Mouse (Mus musculus): Measurements from ENCODE around the gene Rgs7. TPM values are rescaled to one million over a fixed set of nuclear protein-coding genes. Genes with fewer than 3 reads are reported as not detected.

Gene Rgs7
- total RNA-seq, 2 experiments from 2014 or later = 2.1 to 2.6 TPM

DNA sequence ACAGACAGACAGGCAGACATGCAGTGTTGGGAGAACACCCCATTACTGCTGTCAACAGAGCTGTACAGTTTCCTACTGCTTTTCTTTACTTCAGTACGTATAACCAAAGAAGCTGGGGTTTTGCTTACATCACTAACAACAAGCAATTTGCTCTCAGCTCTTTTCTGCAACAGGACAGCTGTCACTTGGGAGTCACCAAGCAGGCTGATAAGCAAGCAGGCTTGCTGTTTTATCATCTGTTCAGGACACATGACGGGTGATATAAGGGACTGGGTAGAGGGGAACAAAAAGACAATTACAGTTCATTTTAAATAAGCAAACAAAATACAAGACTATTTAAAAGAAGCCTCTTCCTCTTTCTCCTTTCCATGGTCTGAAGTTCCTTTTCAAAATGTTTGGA is 289.4 kb downstream of the Rgs7 start:
- no peak for DNase-seq (ENCODE audit: low spot score)
- intact Hi-C loops (cut with DNase I) = no loop called here

DNA sequence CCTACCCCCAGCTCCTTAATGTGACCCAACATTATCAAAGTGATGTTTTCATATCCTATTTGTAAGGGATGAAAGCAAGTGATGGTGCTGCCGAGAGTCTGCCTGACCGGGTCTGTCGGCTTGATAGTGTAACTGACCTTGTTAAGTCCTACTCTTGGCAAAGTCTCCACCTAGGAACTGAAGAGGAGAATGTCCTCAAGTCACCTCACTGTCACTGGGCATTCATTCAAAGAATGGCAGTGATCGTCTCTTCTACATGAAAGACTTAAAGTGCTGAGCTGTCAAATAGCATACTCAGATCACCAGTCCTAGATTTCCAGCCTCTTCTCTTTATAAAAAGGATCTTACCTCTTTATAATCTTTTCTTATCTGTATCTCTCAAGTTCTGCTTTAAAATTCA is 293.4 kb downstream of the Rgs7 start:
- no peak for DNase-seq (ENCODE audit: low spot score)
- intact Hi-C loops (cut with DNase I) = no loop called here

DNA sequence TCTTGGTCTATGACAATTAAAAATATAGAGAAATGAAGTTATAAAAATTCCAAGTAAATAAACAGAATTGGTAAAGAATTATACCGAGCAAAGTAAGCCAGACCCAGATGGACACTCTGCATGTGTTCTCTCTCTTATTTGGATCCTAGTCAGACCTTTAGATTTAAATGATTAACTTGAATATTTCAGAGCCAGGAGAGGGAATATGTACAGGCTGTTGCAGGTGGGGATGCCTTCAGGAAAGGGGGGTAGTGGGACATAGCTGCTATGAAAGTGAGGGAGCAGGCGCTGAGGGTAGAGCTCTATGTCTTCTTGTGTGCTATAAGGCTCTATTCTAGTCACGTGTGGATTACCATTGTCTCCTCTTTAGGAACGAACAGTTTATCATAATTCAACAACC is 296.5 kb downstream of the Rgs7 start:
- intact Hi-C loops (cut with DNase I) = no loop called here
- no peak for DNase-seq (ENCODE audit: low spot score)

DNA sequence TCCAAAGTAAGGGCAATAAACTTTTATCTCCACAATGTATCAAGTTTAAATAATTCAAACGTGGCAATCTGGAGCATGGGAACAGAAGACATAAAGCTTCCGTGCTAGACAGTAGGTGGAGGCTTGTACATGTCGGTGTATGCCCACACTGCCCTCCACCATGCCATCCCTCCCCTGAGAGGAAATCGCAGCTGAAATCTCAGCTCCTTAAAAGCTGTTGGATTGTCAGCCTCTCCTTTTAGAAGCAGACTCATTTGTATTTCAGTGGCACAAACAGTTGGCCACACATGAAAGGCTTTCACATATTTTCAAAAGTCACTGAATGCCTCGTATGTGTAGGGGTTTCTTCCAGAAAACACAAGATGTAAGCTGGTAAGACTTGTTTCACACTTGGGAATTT is 304.1 kb downstream of the Rgs7 start:
- intact Hi-C loops (cut with DNase I) = no loop called here

DNA sequence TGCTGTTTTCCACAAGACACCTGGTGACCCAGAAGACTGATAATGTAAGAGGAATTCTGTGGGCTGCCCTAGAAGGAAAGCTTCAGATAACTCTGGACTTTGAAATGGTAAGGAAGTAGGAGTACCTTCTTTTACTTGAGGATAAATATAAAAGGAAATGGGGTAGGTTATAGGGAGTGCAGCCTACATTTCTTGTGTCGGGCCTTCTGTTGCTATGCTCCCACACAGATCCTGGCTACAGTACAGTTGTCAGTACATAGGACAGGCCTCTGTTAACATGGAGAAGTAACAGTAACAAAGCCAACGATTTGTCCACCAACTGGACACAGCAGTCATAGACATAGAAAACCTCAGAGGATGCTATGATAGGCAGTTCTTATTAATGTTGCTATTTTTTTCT is 307.1 kb downstream of the Rgs7 start:
- DNase-seq (ENCODE audit: low spot score) = no peak
- intact Hi-C loops (cut with DNase I) = no loop called here

More for the DNA sequence above, 304.1 kb downstream of the Rgs7 start:
- no peak for DNase-seq (ENCODE audit: low spot score)

DNA sequence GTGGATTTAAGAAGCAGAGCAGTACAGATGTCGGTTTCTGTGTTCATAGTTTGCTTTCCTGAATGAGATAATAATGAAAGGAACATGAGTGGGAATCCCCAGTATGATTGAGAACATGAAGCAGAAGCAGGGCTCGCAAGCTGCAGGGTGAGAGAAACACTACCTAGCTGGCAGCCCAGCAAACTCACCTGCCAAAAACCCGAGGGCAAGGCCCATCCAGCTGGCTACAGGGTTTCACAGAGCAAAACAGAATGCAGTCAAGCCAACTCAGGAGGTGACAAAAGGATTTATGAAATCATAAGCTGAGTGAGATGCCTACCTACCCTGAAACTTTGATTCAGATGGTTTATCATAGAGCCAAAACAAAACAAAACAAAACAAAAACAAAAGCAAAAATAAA is 307.6 kb downstream of the Rgs7 start:
- no peak for DNase-seq (ENCODE audit: low spot score)
- intact Hi-C loops (cut with DNase I) = no loop called here

DNA sequence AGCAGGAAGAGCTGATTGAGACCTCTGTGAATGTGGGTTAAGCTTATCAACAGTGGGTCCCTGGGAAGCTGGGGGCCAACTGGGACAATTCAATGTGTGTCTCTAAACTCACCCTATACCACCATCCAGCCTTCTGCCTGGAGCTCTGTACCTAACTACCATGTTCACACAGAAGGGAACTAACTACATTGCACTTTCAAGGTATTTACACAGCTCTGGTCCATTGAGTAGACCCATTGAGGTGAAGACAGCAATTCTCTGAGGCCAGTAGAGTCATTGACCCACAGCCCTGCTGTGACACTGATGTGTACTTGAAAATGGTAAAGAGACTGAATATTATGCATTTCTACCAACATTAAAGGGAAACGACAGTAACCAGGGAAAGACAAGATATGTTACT is 313.6 kb downstream of the Rgs7 start:
- intact Hi-C loops (cut with DNase I) = no loop called here
- DNase-seq (ENCODE audit: low spot score) = no peak

DNA sequence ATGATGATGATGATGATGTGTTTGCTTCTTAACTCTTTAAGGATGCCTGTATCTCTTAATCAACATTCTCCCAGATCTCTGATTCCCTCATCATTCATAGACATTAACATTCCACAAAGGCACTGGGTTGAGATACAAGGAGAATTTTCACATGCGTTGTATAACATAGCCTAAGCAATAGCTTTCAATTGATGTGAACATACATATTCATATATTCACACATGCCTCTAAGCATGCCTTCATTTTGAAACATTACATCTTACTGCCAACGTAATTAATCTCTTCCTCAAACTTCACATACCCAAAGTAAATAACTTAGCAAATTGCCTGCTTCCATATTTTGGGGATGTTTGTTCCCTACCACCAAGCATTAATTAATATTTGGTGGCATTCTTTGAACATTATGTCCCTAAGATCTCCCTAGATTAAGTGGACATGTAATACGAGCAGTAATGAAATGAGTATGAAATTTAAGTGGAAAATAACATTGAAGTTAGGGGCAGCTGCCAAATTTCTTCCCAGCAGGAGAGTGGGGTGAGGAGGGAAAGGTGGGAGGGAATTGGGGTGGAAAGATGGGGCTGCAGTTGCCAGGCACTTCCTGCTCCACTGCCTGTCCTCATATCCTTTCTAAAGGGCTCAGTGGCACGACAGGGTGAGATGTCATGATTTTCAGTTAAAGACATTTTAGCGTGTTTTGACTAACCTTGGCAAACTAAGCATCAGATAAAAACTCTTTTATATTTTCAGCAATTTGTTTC is 317.2 kb downstream of the Rgs7 start:
- DNase-seq (ENCODE audit: low spot score) = no peak
- intact Hi-C loops (cut with DNase I) = no loop called here

DNA sequence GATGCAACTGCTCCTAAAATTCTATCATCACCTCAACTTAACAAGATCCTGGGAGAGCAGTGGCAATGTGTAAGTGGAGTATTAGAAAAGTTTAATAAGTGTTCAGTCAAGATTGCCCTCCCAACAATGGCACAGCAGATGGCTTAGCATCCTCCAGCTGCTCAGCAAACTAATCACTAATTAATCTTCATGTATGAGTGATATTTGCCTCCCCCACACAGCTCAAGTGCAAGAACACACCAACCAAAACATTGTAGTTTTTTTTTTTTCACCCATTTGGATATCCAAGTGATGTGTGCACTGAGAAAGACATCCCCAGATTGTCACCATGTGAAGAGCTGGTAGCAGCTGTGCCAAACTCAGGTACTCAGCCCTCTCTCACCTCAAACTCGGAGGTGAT is 336.8 kb downstream of the Rgs7 start:
- intact Hi-C loops (cut with DNase I) = no loop called here
- DNase-seq (ENCODE audit: low spot score) = no peak

DNA sequence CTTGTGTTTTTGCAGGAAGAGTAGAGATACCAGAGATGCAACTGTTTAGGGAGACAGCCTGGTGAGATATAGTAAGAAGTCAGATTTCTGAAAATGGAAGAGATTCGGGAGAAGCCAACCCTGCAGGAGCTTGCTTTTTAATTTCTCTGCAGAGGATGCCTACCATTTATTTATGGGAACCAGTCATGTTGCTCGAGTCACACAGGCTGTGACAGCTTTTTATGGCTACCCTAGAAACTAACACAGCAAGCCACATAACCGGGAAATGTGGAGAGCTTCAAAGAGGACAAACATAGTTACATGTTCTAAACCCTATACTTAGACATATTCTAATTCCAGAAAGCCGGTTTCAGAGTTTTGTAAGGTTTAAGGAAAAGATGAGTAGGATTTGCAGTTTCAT is 349.2 kb downstream of the Rgs7 start:
- intact Hi-C loops (cut with DNase I) = no loop called here

DNA sequence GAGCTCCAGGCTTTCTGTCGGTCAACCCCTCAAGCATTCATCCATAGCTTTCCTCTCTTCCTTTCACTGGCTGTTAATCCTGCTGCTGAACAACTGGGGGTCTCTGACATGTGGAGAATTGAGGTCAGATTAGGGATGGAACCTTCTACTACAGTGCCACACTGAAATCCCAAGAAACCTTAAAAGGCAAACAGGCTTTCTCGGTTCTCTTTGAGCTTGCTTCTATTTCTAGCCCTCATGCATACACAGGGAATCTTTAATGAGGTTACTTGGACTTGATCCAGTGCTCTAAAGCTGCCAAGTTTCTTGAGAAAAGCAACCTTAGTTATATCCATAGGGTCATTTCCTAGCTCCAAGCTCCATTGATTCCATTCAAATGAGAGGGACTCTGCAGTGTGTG is 363.8 kb downstream of the Rgs7 start:
- DNase-seq (ENCODE audit: low spot score) = no peak
- intact Hi-C loops (cut with DNase I) = no loop called here

More for the DNA sequence above, 349.2 kb downstream of the Rgs7 start:
- no peak for DNase-seq (ENCODE audit: low spot score)

DNA sequence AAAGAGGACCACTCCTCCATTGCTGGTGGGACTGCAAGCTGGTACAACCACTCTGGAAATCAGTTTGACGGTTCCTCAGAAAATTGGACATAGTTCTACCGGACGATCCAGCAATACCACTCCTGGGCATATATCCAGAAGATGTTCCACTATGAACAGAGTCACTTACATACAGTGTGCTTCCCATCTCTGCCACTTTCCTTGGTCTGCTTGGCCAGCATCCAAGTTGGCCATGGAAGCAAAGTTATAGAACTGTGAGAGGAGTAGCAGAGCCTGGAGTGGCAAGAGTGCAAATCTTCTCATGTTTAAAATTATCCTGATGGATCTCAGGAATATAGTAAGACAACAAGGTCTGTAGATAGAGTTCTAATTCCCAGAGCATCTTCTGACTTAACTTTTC is 367.9 kb downstream of the Rgs7 start:
- intact Hi-C loops (cut with DNase I) = no loop called here
- no peak for DNase-seq (ENCODE audit: low spot score)

DNA sequence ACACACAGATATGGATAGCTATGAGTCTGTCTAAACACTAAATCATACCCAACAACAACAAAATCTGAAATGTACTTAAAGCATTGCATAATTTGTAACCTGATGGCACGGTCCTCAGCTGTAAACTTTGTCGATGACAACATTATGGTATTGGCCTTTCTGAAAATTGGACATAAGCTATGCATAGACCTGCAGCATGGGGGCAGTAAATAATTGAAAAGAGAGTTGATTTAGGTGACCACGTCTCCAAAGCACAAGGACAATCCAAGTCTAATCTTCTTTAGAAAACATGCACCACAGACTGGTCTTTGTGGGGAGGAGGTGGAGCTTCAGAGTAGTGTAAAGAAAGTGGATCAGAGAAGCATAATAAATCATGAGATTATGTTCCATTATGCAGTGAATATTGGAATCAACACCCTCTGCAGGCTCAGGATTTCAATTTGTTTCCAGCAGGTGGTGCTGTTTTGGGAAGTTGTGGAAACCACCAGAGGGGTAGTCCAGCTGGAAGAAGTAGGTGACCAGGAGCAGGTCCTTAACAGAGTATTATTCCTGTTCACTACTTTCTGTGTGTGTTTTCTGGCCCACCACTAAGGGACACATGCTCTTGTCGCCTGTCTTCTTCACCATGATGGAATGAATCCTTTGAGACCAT is 373.3 kb downstream of the Rgs7 start:
- DNase-seq (ENCODE audit: low spot score) = no peak
- intact Hi-C loops (cut with DNase I) = loop anchor here (10.0 kb wide), 1 partner anchor 476 kb away; no protein-coding TSS in a partner anchor

DNA sequence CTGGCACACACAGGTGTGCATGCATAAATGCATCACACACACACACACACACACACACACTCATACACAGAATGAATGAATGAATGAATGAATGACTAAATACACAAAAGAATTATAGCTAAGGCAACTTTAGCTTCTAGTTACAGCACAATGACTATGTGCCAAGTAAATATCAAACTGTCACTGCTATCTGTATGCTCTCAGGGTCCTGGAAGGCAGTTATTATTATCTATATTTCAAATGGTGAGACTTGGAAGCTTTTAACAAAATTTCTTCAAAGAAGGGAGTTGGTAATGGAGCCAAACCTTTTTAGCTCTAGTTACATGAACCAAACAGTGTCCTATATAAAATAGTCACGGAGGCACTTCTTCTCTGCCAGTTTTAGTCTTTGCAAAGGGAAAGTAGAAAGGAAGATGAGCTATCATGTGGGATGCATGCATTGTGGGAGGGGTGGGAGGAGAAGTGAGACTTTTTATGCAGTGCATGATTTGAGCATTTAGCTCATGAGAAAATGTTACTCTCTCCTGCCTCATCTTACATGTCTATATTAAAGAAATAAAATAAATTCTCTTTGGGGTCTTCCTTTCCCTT is 383.9 kb downstream of the Rgs7 start:
- no peak for DNase-seq (ENCODE audit: low spot score)
- intact Hi-C loops (cut with DNase I) = no loop called here

DNA sequence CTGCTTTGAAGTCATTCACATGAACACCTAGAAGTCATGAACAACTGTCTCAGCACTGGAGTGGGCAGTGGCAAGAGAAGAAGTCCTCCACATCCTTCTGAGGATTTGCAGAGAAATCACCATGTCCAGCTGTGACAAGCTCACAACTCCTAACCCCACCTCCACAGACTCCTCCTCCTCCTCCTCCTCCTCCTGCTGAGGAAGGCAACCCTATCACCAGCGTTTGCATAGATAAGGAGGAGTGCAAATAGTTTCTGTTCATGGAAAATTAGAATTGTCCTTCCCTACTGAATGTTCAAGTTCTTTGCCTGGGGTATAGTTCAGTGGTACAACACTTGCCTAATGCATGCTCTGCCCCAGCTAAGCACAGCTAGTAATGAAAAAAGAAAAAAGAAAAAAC is 386.0 kb downstream of the Rgs7 start:
- no peak for DNase-seq (ENCODE audit: low spot score)
- intact Hi-C loops (cut with DNase I) = no loop called here

DNA sequence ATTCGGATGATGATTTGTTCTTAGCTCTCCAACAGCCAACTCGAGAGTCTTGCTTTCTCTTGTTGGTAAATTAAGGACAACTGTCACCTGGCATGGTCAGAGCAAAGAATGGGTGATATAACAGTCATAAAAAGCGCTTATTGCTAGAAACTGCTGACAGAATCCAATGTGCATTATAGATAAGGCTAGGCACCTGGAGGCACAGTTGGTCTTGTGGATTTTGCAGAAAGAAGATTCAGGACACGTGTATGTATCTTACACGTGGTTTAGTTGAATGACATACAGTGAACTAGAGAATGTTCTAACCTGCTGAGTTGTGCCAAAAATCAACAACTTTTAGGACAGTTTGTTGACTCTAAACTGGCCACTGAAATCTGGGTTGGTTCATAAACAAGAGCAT is 386.9 kb downstream of the Rgs7 start:
- no peak for DNase-seq (ENCODE audit: low spot score)

DNA sequence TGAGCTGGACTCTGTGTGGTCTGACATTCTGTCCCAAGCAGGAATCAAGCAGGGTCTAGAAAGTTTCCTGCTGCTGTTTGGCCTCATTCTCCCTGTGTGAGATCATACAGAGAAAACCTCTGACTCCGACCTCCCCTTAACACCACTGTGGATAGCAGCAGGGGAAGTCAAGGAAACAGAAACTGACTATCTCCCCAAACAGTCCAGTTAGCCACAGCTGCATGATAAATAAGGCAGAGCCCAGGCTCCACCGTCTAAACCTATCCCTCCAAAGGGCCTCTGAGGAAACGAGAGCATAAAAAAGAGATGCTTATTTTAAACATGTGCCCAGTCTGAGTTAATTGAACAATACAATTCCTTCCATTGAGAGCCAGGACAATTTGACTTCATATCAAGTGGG is 395.3 kb downstream of the Rgs7 start:
- intact Hi-C loops (cut with DNase I) = no loop called here
- no peak for DNase-seq (ENCODE audit: low spot score)

More for the DNA sequence above, 386.9 kb downstream of the Rgs7 start:
- intact Hi-C loops (cut with DNase I) = no loop called here

DNA sequence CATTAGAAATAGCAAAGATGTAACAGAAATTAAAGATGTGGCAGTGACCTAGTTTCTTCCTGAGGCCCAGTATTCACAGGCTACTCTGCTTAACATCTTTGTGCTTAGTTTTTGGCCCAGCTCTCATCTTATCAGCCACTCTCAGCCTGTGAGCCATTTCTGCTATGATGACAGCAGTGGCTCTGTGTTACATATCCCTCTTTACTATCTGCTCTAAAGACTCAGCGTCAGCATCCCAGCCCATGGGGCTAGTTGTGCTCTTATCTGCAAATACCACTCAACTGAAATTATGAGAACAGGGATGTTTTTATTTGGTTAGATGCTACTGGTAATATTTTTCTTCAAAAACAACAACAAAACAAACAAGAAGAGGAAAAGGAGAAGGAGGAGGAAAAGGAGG is 410.2 kb downstream of the Rgs7 start:
- DNase-seq (ENCODE audit: low spot score) = no peak

DNA sequence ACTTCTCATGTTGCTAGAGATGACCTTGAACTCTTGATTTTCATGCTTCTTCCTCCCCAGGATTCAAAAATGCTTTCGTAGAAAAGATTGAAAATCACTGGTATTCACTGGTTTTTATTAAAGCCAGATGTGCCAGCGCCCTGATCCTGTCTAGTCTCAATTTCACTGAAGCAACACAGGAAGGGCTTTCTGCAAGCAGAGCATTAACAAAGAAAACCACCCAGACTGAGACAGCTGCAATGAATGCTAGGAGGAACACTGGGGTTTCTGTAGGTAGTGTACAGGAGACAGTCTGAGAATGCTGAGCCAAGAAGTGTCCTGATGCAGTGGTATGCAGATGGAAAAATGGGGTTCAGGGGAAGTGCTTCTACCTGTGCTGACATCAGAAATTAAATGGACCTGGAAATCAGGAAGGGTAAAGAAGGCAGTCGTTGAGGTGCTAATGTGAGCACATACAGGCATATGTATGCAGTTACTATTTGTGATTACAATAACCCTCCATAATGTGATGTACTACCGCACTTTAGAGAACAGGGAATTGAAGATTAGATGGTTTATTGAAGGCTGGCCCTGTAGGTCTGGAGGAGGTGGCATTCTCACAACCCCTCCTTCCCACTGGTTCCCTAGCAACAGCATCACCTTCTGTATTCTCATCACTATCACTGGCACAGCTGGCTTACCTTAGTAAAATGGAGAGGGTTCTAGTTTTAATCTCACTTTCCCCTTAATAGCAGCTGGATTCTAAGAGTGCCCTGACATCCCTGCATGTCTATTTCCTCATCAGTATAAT is 412.3 kb downstream of the Rgs7 start:
- intact Hi-C loops (cut with DNase I) = no loop called here

More for the DNA sequence above, 410.2 kb downstream of the Rgs7 start:
- intact Hi-C loops (cut with DNase I) = no loop called here

DNA sequence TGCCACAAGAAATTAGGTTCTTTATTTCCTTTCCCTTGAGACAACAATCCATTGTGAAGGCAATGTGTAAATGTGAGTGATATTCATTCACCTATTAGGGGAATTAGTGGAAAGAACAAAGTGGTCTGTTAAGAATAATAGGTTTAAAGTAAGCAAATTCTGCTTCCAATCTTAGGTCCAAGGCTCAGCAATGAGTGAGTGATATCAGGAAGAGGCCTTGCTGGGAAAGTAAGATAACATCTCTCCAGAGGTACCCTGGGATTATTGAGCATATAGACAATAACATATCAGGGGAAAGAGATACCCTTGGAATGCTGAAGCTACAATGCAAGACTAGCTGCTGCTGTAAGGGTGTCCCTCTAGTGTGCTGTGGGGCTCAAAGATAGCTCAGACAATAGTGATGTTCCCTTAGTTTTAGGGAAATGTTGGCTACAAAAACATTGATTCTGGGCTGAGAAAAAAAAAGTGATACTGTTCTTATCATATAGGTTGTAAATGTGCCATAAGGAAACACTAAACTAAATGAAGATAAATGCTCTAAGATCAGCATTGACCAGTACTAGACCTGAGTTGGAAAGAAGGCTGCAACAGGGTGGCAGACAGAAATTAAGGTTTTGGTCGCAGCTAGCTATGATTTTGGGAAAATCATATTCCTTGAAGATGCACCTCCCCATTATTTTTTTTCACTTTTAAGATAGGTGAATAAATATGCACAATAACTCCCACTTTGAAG is 418.6 kb downstream of the Rgs7 start:
- intact Hi-C loops (cut with DNase I) = no loop called here
- DNase-seq (ENCODE audit: low spot score) = no peak

More for the DNA sequence above, 412.3 kb downstream of the Rgs7 start:
- DNase-seq (ENCODE audit: low spot score) = no peak
